Mouse (Mus musculus) gastrocnemius, postnatal 14 days (tissue): Measurements from ENCODE around the gene Zfp759. TPM values are rescaled to one million over a fixed set of nuclear protein-coding genes. Genes with fewer than 3 reads are reported as not detected.

Experiments
- total RNA-seq, 2 experiments: library from RNA; stranded (reverse); gene quantifications; 2 replicates each; pipeline ENCODE4 v1.2.3; 2021

Gene Zfp759
- total RNA-seq, 2 experiments from 2014 or later = 3.2 to 3.3 TPM

Other genes with a start within 250 kb of the Zfp759 start
- gene Gm10767, start 216.7 kb upstream of the Zfp759 start, total RNA-seq = under 1 TPM; 0.47 to 0.64 TPM
- 1 to 10 TPM in 1 of 2 experiments, under 1 TPM in 1; 0.92 to 1.1 TPM for gene Zfp712, start 60.5 kb upstream of the Zfp759 start, total RNA-seq
- under 1 TPM; 0.90 to 0.95 TPM for gene Zfp708, start 23.7 kb upstream of the Zfp759 start, total RNA-seq
- 1 to 10 TPM in 1 of 2 experiments, under 1 TPM in 1; 0.98 to 1.8 TPM for gene Gm28557, start 13.1 kb upstream of the Zfp759 start, total RNA-seq
- under 1 TPM; 0.29 to 0.53 TPM for gene Rslcan18, start 5.4 kb upstream of the Zfp759 start, total RNA-seq
- 1 to 10 TPM; 1.5 to 1.7 TPM for gene Rsl1, start 51.5 kb downstream of the Zfp759 start, total RNA-seq
- under 1 TPM; 0.44 to 0.66 TPM for gene Zfp455, start 72.8 kb downstream of the Zfp759 start, total RNA-seq
- 1 to 10 TPM; 1.1 to 1.2 TPM for gene Zfp458, start 156.8 kb downstream of the Zfp759 start, total RNA-seq
- 1 to 10 TPM in 1 of 2 experiments, under 1 TPM in 1; 0.80 to 2.0 TPM for gene Zfp457, start 184.8 kb downstream of the Zfp759 start, total RNA-seq
- gene Zfp595, start 210.9 kb downstream of the Zfp759 start, total RNA-seq = 1 to 10 TPM; 1.2 TPM
- under 1 TPM in 1 of 2 experiments, not detected in 1; 0.66 TPM for gene Gm28044, start 238.9 kb downstream of the Zfp759 start, total RNA-seq
- gene Zfp953, start 238.9 kb downstream of the Zfp759 start, total RNA-seq = under 1 TPM; 0.89 to 0.90 TPM